Mouse (Mus musculus) heart, embryonic 15.5 days (tissue): ENCODE data around the gene Macrod1. TPM values are rescaled to one million over a fixed set of nuclear protein-coding genes. Genes with fewer than 3 reads are reported as not detected.

Experiments used
- ATAC-seq: fragments of 200-750 bp; cut with Nextera tagmentation; replicated peaks from 2 replicates; pipeline ENCODE4 v1.8.0; 2017; ENCODE audit warnings: low read depth, moderate TSS enrichment; ENCODE audit not compliant: insufficient number of reproducible peaks, insufficient read depth, low FRiP score
- H3K27ac ChIP-seq: fragments of 300-500 bp; sonication (generic); 2 replicates; pipeline ENCODE4 v1.5.1; 2015; ENCODE audit warnings: mild to moderate bottlenecking, inconsistent platforms
- H3K27me3 ChIP-seq: fragments of 300-500 bp; sonication (generic); 2 replicates; pipeline ENCODE4 v1.6.1; 2015; ENCODE audit warnings: inconsistent platforms
- H3K36me3 ChIP-seq: fragments of 300-500 bp; sonication (generic); 2 replicates; pipeline ENCODE4 v1.6.1; 2015; ENCODE audit warnings: mild to moderate bottlenecking, inconsistent platforms
- H3K4me1 ChIP-seq: fragments of 300-500 bp; sonication (generic); replicated peaks from 2 replicates; pipeline ENCODE4 v1.6.1; 2015; ENCODE audit warnings: inconsistent platforms
- H3K4me2 ChIP-seq: fragments of 300-500 bp; sonication (generic); 2 replicates; pipeline ENCODE4 v1.6.1; 2015; ENCODE audit warnings: inconsistent platforms, mild to moderate bottlenecking, moderate library complexity
- H3K4me3 ChIP-seq: fragments of 300-500 bp; sonication (generic); 2 replicates; pipeline ENCODE4 v1.5.1; 2015; ENCODE audit warnings: mild to moderate bottlenecking, inconsistent platforms
- H3K9ac ChIP-seq: fragments of 300-500 bp; sonication (generic); 2 replicates; pipeline ENCODE4 v1.6.1; 2015; ENCODE audit warnings: mild to moderate bottlenecking, inconsistent platforms
- H3K9me3 ChIP-seq: fragments of 300-500 bp; sonication (generic); replicated peaks from 2 replicates; pipeline ENCODE4 v1.6.1; 2016; ENCODE audit warnings: inconsistent platforms
- WGBS: fragments of 180-500 bp; shearing (Covaris S2); methylation state at CpG from one replicate; pipeline ENCODE4 v1.1.7; 2015; ENCODE audit warnings: mixed read lengths; 5-methylcytosine and 5-hydroxymethylcytosine counted together
- polyA plus RNA-seq: library from polyadenylated mRNA; unstranded; fragments of >200 nt; fragmentation: Nextera tagmentation; extraction: Ambion mirVana; gene quantifications from 2 replicates; pipeline ENCODE4 v1.2.1, GENCODE M21; 2015

Macrod1 gene
- polyA plus RNA-seq, 1 experiment from 2014 or later = 57.6 TPM

DNA sequence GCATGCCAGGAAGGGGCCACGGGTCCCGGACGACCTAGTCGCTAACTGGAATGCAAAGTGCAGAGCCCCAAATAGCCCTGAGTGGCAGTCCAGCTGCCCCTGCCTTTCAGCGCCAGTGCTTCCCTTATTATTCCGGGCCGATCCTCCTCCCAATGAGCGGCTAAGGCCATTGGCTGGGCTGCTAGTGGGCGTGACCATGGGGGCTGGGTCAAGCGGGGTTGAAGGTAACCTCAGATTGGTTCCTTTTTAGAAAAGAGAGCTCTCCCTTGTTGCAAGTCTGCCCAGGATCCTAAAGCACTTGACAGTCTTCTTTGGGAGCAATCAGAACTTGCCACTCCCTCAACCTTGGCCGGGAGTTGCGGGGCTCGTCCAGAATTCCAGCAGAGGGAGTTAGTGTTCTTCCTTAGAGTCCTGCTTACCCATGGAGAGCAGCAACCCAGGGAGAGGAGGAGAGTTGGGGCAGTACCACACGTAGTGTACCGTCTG lies 1.2 kb downstream of the Macrod1 start:
- no peaks in the 10 kb centered on the region for H3K9me3 ChIP-seq
- peak overlapping the region; percentile 76 for H3K9ac ChIP-seq
- H3K27ac ChIP-seq = peak overlapping the region; percentile 92
- peaks cover 37% of the 10 kb centered on the region for H3K4me1 ChIP-seq
- no peaks in the 10 kb centered on the region for H3K36me3 ChIP-seq
- H3K4me2 ChIP-seq = peak overlapping the region; percentile 99
- peak overlapping the region; percentile 74 for H3K4me3 ChIP-seq
- ATAC-seq = peak; percentile 85
- H3K27me3 ChIP-seq = no peaks in the 10 kb centered on the region
- WGBS = under 1% methylated on average over 15 of the region's 15 CpGs

DNA sequence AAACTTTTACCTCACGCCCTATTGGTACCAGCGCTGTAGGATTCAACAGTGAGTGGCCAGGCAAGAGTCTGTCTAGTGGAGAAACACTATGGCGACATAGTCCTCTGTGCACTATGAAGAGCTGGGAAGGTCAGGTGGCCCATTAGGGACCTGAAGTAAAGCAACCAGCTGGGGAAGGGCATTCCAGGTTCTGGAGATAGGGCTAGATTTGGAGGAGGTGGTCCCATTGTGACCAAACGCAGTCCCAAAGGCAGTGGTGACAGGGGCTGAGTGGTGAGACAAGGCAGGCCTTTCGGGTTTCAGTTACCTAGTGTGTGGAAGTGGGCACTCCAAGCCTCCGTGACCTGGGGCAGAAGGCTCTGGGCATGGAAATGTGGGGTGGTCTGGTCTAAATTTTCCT lies 1.9 kb downstream of the Macrod1 start:
- Histone ChIP-seq H3K9ac (0 out of 2 replicates have a peak overlapping the region, but pooled peaks have one; percentile 38), H3K27me3 (no peaks in the 10 kb centered on the region), H3K4me3 (peak overlapping the region; percentile 74), H3K4me1 (peaks cover 37% of the 10 kb centered on the region), H3K9me3 (no peaks in the 10 kb centered on the region), H3K27ac (peak overlapping the region; percentile 92), H3K36me3 (no peaks in the 10 kb centered on the region), H3K4me2 (peak overlapping the region; percentile 99)
- no peak for ATAC-seq
- 51% methylated on average over 6 of the region's 6 CpGs for WGBS

DNA sequence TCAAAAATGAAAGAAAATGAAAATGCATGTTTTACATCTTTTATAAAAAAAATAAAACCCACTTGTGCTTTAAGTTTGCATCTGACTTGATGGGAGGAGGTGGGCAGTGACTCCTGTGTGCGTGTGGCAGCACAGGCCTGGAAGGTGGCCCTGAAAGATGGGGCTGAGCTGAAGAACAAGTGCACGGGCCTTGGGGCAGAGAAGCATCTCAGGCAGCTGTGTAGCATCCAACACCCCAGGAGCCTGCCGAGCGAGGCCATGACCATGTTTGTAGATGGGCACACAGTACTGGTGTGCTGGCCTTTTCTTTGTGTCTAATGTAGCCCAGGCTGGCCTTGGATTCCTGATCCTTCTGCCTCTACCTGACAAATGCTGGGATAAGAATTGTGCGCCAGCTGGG lies 5.5 kb downstream of the Macrod1 start:
- 82% methylated on average over 5 of the region's 5 CpGs for WGBS
- H3K4me1 ChIP-seq = peaks cover 30% of the 10 kb centered on the region
- H3K36me3 ChIP-seq = no peaks in the 10 kb centered on the region
- no peak overlapping the region for H3K27ac ChIP-seq
- no peak overlapping the region for H3K9ac ChIP-seq
- no peaks in the 10 kb centered on the region for H3K9me3 ChIP-seq
- no peak overlapping the region for H3K4me2 ChIP-seq
- no peaks in the 10 kb centered on the region for H3K27me3 ChIP-seq
- no peak overlapping the region for H3K4me3 ChIP-seq
- no peak for ATAC-seq

DNA sequence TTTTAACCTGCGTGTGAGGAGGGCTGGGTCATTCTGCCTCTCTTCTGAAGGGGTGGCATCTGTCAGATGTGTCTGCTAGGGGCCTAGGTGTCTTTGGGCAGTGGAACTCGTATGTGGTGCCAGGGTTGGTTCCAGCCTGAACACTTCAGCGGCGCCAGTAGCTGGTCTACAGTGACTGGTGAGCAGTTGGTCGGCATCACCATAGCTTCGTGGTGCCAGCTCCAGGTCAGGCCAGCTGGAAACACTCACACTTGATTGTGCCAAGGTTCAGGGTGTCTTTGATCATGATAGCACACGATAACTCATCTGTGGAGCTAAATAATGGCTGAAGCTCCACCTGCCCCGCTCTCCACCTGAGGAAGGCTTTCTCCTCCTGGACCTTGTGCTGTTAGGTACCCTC lies 6.3 kb downstream of the Macrod1 start:
- no peak overlapping the region for H3K27ac ChIP-seq
- ATAC-seq = no peak
- peaks cover 6% of the 10 kb centered on the region for H3K27me3 ChIP-seq
- no peaks in the 10 kb centered on the region for H3K36me3 ChIP-seq
- 87% methylated on average over 8 of the region's 8 CpGs for WGBS
- H3K9ac ChIP-seq = no peak overlapping the region
- no peak overlapping the region for H3K4me3 ChIP-seq
- no peak overlapping the region for H3K4me2 ChIP-seq
- H3K4me1 ChIP-seq = peaks cover 32% of the 10 kb centered on the region
- H3K9me3 ChIP-seq = no peaks in the 10 kb centered on the region

DNA sequence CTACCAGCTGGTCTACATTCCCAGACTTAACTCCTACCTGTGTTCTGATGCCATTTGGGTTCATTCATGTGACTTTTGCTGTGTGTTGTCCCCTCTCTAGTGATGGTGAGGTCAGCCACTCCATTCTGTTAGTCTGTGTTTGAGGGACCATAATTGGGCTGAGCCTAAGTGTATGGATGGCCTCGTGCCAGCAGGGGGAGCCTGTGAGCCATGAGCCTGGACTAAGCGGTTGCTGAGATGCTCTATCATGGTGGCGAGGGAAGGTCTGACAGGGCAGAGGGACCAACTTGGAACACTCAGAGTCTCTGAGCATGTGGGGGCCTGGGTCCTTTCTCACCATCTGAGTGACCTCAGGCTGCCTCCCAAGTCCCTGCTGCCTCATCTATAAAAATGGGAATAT lies 8.0 kb downstream of the Macrod1 start:
- 6% methylated on average over 3 of the region's 3 CpGs for WGBS
- no peak overlapping the region for H3K27ac ChIP-seq
- ATAC-seq = peak; percentile 52; the same call in 1 of the 2 replicates

DNA sequence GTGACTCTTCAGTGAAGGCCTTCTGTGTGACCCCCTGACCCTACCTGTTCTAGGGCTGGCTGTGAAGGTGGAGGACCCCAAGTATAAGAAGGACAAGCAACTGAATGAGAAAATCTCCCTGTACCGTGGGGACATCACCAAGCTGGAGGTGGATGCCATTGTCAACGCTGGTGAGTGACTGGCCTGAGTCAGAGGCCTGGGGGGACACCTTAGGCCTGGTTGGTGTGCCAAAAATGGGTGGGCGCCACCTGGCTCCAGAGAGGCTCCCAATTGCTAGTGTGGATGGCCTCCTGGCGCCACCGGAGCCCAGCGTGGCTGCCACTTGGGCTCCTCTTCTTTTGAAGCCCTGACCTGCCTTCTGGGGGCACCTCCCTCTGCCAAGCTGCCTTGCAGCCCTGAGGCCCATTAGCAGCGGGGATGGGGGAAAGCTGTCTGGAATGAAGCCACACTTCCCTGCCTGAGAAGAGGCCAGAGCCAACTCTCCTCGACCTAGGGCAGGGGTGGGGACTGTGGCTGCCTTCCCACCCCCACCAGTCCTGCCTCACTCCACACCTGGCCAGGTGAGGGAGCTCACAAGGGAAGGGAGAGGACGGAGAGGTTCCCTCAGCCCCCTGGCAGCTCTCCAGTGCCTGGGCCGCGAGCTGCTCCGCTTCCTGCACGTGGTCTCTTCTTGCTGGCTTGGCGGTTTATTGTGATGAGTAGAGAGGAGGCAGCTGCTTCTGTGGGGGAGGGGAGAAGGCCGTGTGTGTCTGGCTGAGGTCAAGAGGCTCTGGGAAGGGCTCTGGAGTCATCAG lies 9.6 kb downstream of the Macrod1 start:
- H3K27me3 ChIP-seq = peaks cover 7% of the 10 kb centered on the region
- H3K4me3 ChIP-seq = no peak overlapping the region
- ATAC-seq = 0 out of 2 replicates have a peak, but pooled peaks have one; percentile 10
- H3K4me1 ChIP-seq = peaks cover 39% of the 10 kb centered on the region
- H3K9ac ChIP-seq = no peak overlapping the region
- 28% methylated on average over 15 of the region's 15 CpGs for WGBS
- H3K27ac ChIP-seq = peak overlapping the region; percentile 33
- no peaks in the 10 kb centered on the region for H3K36me3 ChIP-seq
- peak overlapping the region; percentile 11; the same call in 1 of the 2 replicates for H3K4me2 ChIP-seq
- H3K9me3 ChIP-seq = no peaks in the 10 kb centered on the region

More for the DNA sequence above, 8.0 kb downstream of the Macrod1 start:
- H3K27me3 ChIP-seq = peaks cover 7% of the 10 kb centered on the region
- H3K4me1 ChIP-seq = peaks cover 28% of the 10 kb centered on the region
- no peak overlapping the region for H3K4me2 ChIP-seq
- no peak overlapping the region for H3K4me3 ChIP-seq
- H3K9me3 ChIP-seq = no peaks in the 10 kb centered on the region
- no peaks in the 10 kb centered on the region for H3K36me3 ChIP-seq
- H3K9ac ChIP-seq = no peak overlapping the region

DNA sequence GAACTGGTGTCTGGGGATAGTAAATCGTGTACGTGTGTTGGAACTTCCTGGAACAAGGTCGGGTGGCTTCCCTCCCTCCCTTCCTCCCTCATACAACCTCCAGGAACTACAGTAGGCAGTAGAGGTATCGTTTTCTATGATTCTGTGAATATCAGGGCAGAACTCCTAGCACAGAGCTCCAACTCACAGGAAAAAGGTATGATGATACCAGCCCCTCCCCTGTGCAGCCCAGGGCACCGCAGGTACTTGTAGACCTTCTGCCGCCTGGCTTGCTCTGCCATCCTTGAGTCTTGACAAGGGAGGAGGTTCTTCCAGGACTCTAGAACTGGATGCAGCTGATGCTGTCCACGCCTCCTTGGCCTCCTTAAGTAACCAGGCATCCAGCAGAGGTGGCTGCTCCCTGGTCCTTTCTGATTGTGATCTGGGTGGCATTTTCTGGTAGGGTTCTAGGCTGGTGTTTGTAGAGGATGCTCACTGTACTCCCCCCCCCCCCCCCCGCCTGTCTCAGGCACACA lies 10.3 kb downstream of the Macrod1 start:
- Histone ChIP-seq H3K36me3 (no peaks in the 10 kb centered on the region), H3K9me3 (no peaks in the 10 kb centered on the region), H3K9ac (no peak overlapping the region), H3K4me3 (no peak overlapping the region), H3K4me1 (peaks cover 41% of the 10 kb centered on the region), H3K27ac (no peak overlapping the region), H3K27me3 (peaks cover 7% of the 10 kb centered on the region), H3K4me2 (peak overlapping the region; percentile 11; the same call in 1 of the 2 replicates)
- ATAC-seq = no peak
- 45% methylated on average over 8 of the region's 8 CpGs for WGBS

DNA sequence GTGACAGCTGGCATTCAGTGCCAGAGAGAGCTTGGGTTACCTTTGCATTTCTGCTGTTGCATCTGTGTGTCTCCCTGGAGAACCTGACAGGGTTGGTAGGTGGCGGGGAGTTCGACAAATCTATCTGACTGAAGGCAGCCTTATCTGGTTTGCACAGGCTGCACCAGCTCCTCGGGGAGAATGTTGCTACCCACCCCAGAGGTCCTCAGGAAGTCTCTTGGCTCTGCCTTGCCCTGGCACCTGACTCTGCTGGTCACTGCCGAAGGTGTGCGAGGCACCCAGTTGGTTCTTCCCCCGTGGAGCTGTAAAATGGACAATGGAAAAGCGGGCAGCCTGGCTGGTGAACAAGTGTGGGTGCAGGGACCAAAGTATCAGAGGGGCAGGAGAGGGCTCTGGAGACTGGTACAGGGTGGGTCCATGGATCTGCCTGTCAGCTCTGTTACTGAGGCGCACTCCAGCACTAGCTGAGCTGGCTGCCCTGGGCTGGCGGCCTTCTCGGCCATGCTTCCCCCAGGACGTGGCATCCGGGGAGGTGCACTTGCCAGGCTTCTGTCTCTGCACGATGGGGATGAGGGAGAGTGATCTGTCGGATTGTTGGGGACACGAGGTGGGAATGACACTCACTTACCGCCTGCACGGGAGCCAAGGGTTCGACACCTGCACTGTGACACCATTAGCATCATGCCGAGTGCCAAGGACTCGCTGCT lies 10.9 kb downstream of the Macrod1 start:
- 41% methylated on average over 20 of the region's 20 CpGs for WGBS

DNA sequence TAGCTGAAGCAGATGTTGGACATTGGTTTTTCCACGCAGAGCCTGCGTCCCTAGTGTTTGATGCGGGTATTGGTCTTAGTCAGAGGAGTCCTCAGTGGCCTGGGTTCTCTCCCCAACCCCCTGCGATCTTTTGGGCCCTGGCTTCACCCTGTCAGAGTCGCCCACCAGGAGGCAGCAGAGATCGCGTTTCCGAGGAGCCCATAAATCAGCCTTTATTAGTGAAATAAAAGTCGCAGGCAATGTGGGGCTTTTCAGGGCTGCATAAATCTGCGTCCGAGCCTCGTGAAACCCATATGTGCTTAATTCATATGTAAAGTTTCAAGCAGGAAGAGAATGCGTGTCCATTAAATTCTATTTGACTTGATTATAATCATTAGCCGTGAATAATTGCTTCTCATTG lies 11.5 kb downstream of the Macrod1 start:
- no peak overlapping the region for H3K4me3 ChIP-seq
- no peak overlapping the region for H3K9ac ChIP-seq
- H3K4me1 ChIP-seq = peaks cover 49% of the 10 kb centered on the region
- no peaks in the 10 kb centered on the region for H3K36me3 ChIP-seq
- no peak overlapping the region for H3K27ac ChIP-seq
- no peaks in the 10 kb centered on the region for H3K9me3 ChIP-seq
- no peak for ATAC-seq
- 9% methylated on average over 14 of the region's 14 CpGs for WGBS
- H3K4me2 ChIP-seq = no peak overlapping the region
- H3K27me3 ChIP-seq = peaks cover 7% of the 10 kb centered on the region

More for the DNA sequence above, 10.9 kb downstream of the Macrod1 start:
- peaks cover 7% of the 10 kb centered on the region for H3K27me3 ChIP-seq
- H3K4me1 ChIP-seq = peaks cover 47% of the 10 kb centered on the region
- no peak overlapping the region for H3K4me3 ChIP-seq
- H3K4me2 ChIP-seq = no peak overlapping the region
- no peaks in the 10 kb centered on the region for H3K36me3 ChIP-seq
- H3K9ac ChIP-seq = no peak overlapping the region
- no peak for ATAC-seq
- H3K9me3 ChIP-seq = no peaks in the 10 kb centered on the region
- no peak overlapping the region for H3K27ac ChIP-seq

DNA sequence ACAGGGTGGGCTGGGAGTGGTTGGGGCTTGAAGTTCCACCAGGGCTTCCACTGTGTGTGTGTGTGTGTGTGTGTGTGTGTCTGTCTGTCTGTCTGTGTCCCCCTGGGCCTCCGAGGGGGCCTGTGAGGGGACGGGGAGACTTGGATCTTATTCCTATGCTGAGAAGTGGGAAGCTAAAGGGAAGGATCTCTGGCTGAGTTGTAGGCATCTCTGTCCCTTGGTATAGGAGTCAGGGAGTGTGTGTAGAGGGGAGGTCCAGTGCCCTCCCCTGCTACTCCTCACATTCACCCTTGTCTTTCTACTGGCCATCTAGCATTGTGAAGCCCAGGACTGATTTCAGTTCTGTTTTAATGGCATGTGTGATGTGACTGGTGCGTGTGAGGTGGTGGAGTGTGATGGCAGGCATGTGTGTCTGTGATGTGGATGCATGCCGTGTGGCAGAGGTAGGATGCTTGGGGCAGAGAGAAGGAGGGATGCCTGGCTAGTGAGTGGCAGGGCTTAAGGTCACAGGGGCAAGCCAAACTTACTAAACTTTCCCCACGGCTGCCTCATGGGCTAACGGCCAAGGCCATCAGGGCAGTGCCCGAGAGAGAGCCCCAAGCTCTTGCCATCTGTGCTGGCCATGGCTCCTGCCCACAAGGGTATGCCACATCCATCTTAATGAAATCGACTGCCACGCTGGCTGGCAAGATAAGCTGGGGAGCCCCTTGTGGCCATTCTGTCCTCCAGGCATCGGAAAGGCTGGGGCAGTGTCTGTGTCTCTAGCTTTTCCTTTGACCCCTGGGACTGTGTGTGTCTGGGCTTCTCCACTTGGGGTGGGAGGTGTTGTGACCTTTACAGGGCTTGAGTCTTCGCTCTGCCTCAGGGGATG lies 12.3 kb downstream of the Macrod1 start:
- Histone ChIP-seq H3K4me2 (no peak overlapping the region), H3K4me1 (peaks cover 49% of the 10 kb centered on the region), H3K27ac (no peak overlapping the region), H3K27me3 (peaks cover 7% of the 10 kb centered on the region), H3K9me3 (no peaks in the 10 kb centered on the region), H3K4me3 (no peak overlapping the region), H3K9ac (no peak overlapping the region), H3K36me3 (no peaks in the 10 kb centered on the region)
- ATAC-seq = no peak
- 72% methylated on average over 11 of the region's 11 CpGs for WGBS
